Mouse (Mus musculus) CH12.LX (cell line): ENCODE data around the gene Frem2.

Experiments used
- CTCF ChIP-seq, 2 experiments: IDR thresholded peaks in 1 of 2; conservative IDR thresholded peaks in 1 of 2; 2 replicates each; pipeline ENCODE4 v1.5.1; 2011 to 2012; ENCODE audit warnings: low read depth in 2 of 2, low read length in 2 of 2, improper control_type of control experiment in 1 of 2, inconsistent platforms in 1 of 2, mild to moderate bottlenecking in 1 of 2, moderate library complexity in 1 of 2
- E2F4 ChIP-seq: IDR thresholded peaks from 2 replicates; pipeline ENCODE4 v1.6.1; 2011; ENCODE audit warnings: low read depth, low read length, improper control_type of control experiment; ENCODE audit not compliant: insufficient replicate concordance
- EP300 ChIP-seq: IDR thresholded peaks from 2 replicates; pipeline ENCODE4 v1.6.1; 2011; ENCODE audit warnings: low read length, improper control_type of control experiment
- HCFC1 ChIP-seq: IDR thresholded peaks from 2 replicates; pipeline ENCODE4 v1.6.1; 2012; ENCODE audit warnings: low read depth, mild to moderate bottlenecking, inconsistent platforms, low read length, improper control_type of control experiment
- POLR2A ChIP-seq: IDR thresholded peaks from 2 replicates; pipeline ENCODE4 v1.6.1; 2011; ENCODE audit warnings: low read depth, mild to moderate bottlenecking, improper control_type of control experiment, low read length
- POLR2AphosphoS2 ChIP-seq: IDR thresholded peaks from 2 replicates; pipeline ENCODE4 v1.6.1; 2011; ENCODE audit warnings: low read depth, low read length, improper control_type of control experiment
- RAD21 ChIP-seq: IDR thresholded peaks from 2 replicates; pipeline ENCODE4 v1.6.1; 2011; ENCODE audit warnings: low read depth, mild to moderate bottlenecking, low read length, improper control_type of control experiment, moderate library complexity
- USF2 ChIP-seq: conservative IDR thresholded peaks from 2 replicates; pipeline ENCODE4 v1.6.1; 2011; ENCODE audit warnings: low read depth, low read length, improper control_type of control experiment

GRCm38 (mm10) chr3:53656878-53657561, at the start of gene Frem2:
- TF ChIP-seq RAD21 (no peak), CTCF (conservative IDR thresholded peaks at IDR 0.05 in 1 of 2, IDR thresholded peaks at IDR 0.05 in 1 of 2; ENCODE audit: low read depth in 2 of 2, low read length in 2 of 2) (no peak), HCFC1 (no peak), E2F4 (no peak), USF2 (no peak), POLR2A (no peak), EP300 (no peak), POLR2AphosphoS2 (no peak)
